Mouse (Mus musculus) spleen, postnatal 10 days (tissue): ENCODE data around the gene Akr1c19.
"Not testable (repeated sequence)": the region's sequence is repeated elsewhere in the genome, so short reads cannot be mapped to it uniquely, and the experiment has no call there.

Experiments used
- DNase-seq, 2 experiments: peaks; one replicate each; pipeline ENCODE4 v3.0.0; 2021 to 2022; ENCODE audit warnings: low spot score in 2 of 2

Gene Akr1c19

DNA sequence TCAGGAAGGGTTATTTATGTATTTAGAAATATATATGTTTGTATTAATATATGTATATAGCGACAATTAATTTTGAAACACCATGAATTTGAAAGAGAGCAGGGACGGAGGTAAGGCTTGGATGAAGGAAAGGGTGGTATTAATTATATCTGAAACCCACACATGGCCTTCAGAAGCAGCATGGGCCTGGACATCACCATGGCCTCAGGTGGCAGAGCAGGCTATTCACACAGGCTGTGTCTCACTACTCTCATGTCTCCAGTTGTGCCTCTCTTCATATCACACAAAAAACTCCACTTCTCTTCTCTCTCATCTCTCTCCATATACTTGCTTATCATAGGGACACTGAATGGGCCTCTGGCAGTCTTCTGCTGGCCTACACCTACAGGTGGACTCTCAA is 37.0 kb downstream of the Akr1c19 start:
- not testable (repeated sequence) for DNase-seq

GRCm38 (mm10) chr13:4270860-4271259 is 42.4 kb downstream of the Akr1c19 start:
- DNase-seq = no peak

GRCm38 (mm10) chr13:4277526-4277925 is 49.0 kb downstream of the Akr1c19 start:
- DNase-seq = no peak

- no peak for DNase-seq
Measured at GRCm38 (mm10) chr13:4279284-4279683, 50.8 kb downstream of the Akr1c19 start, which contains the start of gene Akr1c12. Gene Akr1c12 (minus strand): TSS chr13:4279433.

- no peak for DNase-seq
Measured at GRCm38 (mm10) chr13:4281471-4282412, 53.2 kb downstream of the Akr1c19 start.

GRCm38 (mm10) chr13:4296991-4297390 is 68.5 kb downstream of the Akr1c19 start:
- no peak for DNase-seq
